Comparison of ENCODE assay signal across 9 mouse cellular contexts in the genomic region with DNA sequence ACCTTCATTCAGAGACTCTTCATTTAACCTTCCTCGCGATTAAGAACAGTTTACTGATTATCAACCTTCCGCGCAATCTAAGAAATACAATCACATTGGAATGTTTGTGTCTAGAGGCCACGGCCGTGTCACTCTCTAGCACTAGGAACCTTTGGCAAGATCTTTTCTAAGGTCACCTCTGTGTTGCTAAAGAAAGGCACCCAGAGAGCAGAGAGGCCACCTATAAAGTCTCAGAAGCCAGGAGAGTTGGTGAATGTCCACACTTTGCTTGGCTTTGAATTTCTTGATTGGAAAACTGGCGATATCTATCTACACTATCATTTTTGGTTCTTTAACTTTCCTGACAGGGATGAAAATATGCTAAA. TPM values are rescaled to one million over a fixed set of nuclear protein-coding genes. Genes with fewer than 3 reads are reported as not detected.
A peak's percentile ranks its signal among the peaks of the same experiment; 100 is the strongest.
DNase-seq lines count a peak whose midpoint lies in the region; ATAC-seq and TF ChIP-seq lines count a peak whose summit lies in the region.
"Had no signal": no experiment of that assay in that cellular context is flagged by ENCODE, and none has a peak within 500 bp of the region (broad histone marks: within the 10 kb centered on the region; RNA-seq: fewer than 3 reads in every experiment).

No protein-coding gene starts in this region.

- H3K36me3 ChIP-seq in forebrain, embryonic 13.5 days (ENCODE audit: poor library complexity, severe bottlenecking), result no peaks in the 10 kb centered on the region
- no peaks in the 10 kb centered on the region for H3K36me3 ChIP-seq in limb, embryonic 12.5 days
- H3K36me3 ChIP-seq in neural tube, embryonic 13.5 days, result no peaks in the 10 kb centered on the region

- peak overlapping the region; percentile 40 for H3K4me3 ChIP-seq in left cerebral cortex, adult 2 months
- H3K4me3 ChIP-seq in forebrain, embryonic 13.5 days, result peak overlapping the region; percentile 38
- peak overlapping the region; percentile 23 for H3K4me3 ChIP-seq in limb, embryonic 12.5 days (replicated peaks)
- H3K4me3 ChIP-seq in neural tube, embryonic 13.5 days, result peak overlapping the region; percentile 36

- H3K4me1 ChIP-seq in forebrain, embryonic 13.5 days, result peaks cover 11% of the 10 kb centered on the region; the same call in 1 of the 2 replicates
- peaks cover 16% of the 10 kb centered on the region for H3K4me1 ChIP-seq in limb, embryonic 12.5 days (replicated peaks)
- peaks cover 6% of the 10 kb centered on the region for H3K4me1 ChIP-seq in neural tube, embryonic 13.5 days (replicated peaks)

- no peak for TF ChIP-seq CTCF in left cerebral cortex, adult 2 months (IDR thresholded peaks at IDR 0.05)

- intact Hi-C loops in left cerebral cortex, adult 2 months (cut with DNase I), result loop anchor here (5.0 kb wide), 2 partner anchors 380 to 415 kb away; no protein-coding TSS in a partner anchor
- intact Hi-C loops in left cerebral cortex, postnatal 4 days (cut with DNase I), result loop anchor here (5.0 to 10.0 kb wide), 2 partner anchors 88 to 380 kb away; partner anchors contain the start of gene Fbxw10

- 8% methylated on average over 7 of the region's 7 CpGs for WGBS in forebrain, embryonic 13.5 days
- 8% methylated on average over 7 of the region's 7 CpGs for WGBS in limb, embryonic 12.5 days
- 9% methylated on average over 7 of the region's 7 CpGs for WGBS in neural tube, embryonic 13.5 days

- peak overlapping the region; percentile 52 for H3K9ac ChIP-seq in forebrain, embryonic 13.5 days
- H3K9ac ChIP-seq in limb, embryonic 12.5 days (replicated peaks), result no peak overlapping the region
- peak overlapping the region; percentile 51; the same call in 1 of the 2 replicates for H3K9ac ChIP-seq in neural tube, embryonic 13.5 days

- peak overlapping the region; percentile 63 for H3K4me2 ChIP-seq in forebrain, embryonic 13.5 days
- H3K4me2 ChIP-seq in limb, embryonic 12.5 days, result peak overlapping the region; percentile 49
- H3K4me2 ChIP-seq in neural tube, embryonic 13.5 days, result peak overlapping the region; percentile 55

- H3K27ac ChIP-seq in left cerebral cortex, adult 2 months, result no peak overlapping the region; the same call in 1 of the 2 replicates
- H3K27ac ChIP-seq in forebrain, embryonic 13.5 days, result no peak overlapping the region
- H3K27ac ChIP-seq in limb, embryonic 12.5 days, result no peak overlapping the region
- no peak overlapping the region for H3K27ac ChIP-seq in neural tube, embryonic 13.5 days (replicated peaks)

- ATAC-seq in forebrain, embryonic 13.5 days, result no peak; the same call in 1 of the 2 replicates
- ATAC-seq in limb, embryonic 12.5 days (ENCODE audit: insufficient number of reproducible peaks, insufficient read depth, low FRiP score, low TSS enrichment, low read depth), result peak; percentile 23; the same call in 1 of the 2 replicates
- ATAC-seq in neural tube, embryonic 13.5 days (ENCODE audit: low read depth), result peak; percentile 55

- peaks cover 13% of the 10 kb centered on the region for H3K27me3 ChIP-seq in forebrain, embryonic 13.5 days
- peaks cover 21% of the 10 kb centered on the region for H3K27me3 ChIP-seq in limb, embryonic 12.5 days
- H3K27me3 ChIP-seq in neural tube, embryonic 13.5 days, result peaks cover 11% of the 10 kb centered on the region; the same call in 1 of the 2 replicates

- DNase-seq in left cerebral cortex, adult 2 months (ENCODE audit: extremely low spot score in 1 of 2, low spot score in 2 of 2), result no peak
- DNase-seq in left cerebral cortex, postnatal 4 days, result no peak
- DNase-seq in spleen, adult 18-20 months, result no peak
- DNase-seq in cerebellum, postnatal 14 days, result no peak
- no peak for DNase-seq in retina, postnatal 1 day

- no peaks in the 10 kb centered on the region for H3K9me3 ChIP-seq in forebrain, embryonic 13.5 days (replicated peaks)
- no peaks in the 10 kb centered on the region for H3K9me3 ChIP-seq in limb, embryonic 12.5 days
- H3K9me3 ChIP-seq in neural tube, embryonic 13.5 days, result no peaks in the 10 kb centered on the region

RNA-seq across cellular contexts. Expression of gene Gm10428, which starts 4.2 kb away (rescaled TPM):
- total RNA-seq in left cerebral cortex, adult 2 months (2021), result not detected
- not detected for total RNA-seq in left cerebral cortex, postnatal 4 days (2021)
- polyA plus RNA-seq in forebrain, embryonic 13.5 days (2015; fragmentation: Nextera tagmentation; extraction: Ambion mirVana), result not detected in 2 replicates
- polyA plus RNA-seq in limb, embryonic 12.5 days (2016; fragmentation: Nextera tagmentation; extraction: Ambion mirVana), result not detected in 2 replicates
- polyA plus RNA-seq in neural tube, embryonic 13.5 days (2015; fragmentation: Nextera tagmentation; extraction: Ambion mirVana), result not detected in 2 replicates
- total RNA-seq: granulocyte monocyte progenitor cell, adult 5-6 weeks had no signal

RNA-seq across cellular contexts. Expression of gene Zfp287, which starts 25.4 kb away (rescaled TPM):
- 10 to 100 TPM; 16.2 to 17.3 TPM for total RNA-seq in left cerebral cortex, adult 2 months (2021)
- total RNA-seq in left cerebral cortex, postnatal 4 days (2021), result 10 to 100 TPM; 23.7 to 24.4 TPM
- polyA plus RNA-seq in forebrain, embryonic 13.5 days (2015; fragmentation: Nextera tagmentation; extraction: Ambion mirVana), result 17.9 and 21.2 TPM in 2 replicates
- polyA plus RNA-seq in limb, embryonic 12.5 days (2016; fragmentation: Nextera tagmentation; extraction: Ambion mirVana), result 16.0 and 16.3 TPM in 2 replicates
- polyA plus RNA-seq in neural tube, embryonic 13.5 days (2015; fragmentation: Nextera tagmentation; extraction: Ambion mirVana), result 18.7 and 18.9 TPM in 2 replicates

RNA-seq across cellular contexts. Expression of gene Zfp286, which starts 32.1 kb away (rescaled TPM):
- total RNA-seq in left cerebral cortex, adult 2 months (2021), result 10 to 100 TPM; 26.8 to 29.0 TPM
- total RNA-seq in left cerebral cortex, postnatal 4 days (2021), result 10 to 100 TPM; 29.7 to 32.4 TPM
- polyA plus RNA-seq in forebrain, embryonic 13.5 days (2015; fragmentation: Nextera tagmentation; extraction: Ambion mirVana), result 34.9 TPM in 2 replicates
- 37.5 and 42.7 TPM in 2 replicates for polyA plus RNA-seq in limb, embryonic 12.5 days (2016; fragmentation: Nextera tagmentation; extraction: Ambion mirVana)
- 30.2 and 34.5 TPM in 2 replicates for polyA plus RNA-seq in neural tube, embryonic 13.5 days (2015; fragmentation: Nextera tagmentation; extraction: Ambion mirVana)
